Mouse (Mus musculus): ENCODE data around the gene Ube2j1. TPM values are rescaled to one million over a fixed set of nuclear protein-coding genes. Genes with fewer than 3 reads are reported as not detected.
A peak's percentile ranks its signal among the peaks of the same experiment; 100 is the strongest.

The Ube2j1 gene
- 10.1 and 13.3 TPM in 2 replicates for polyA plus RNA-seq (2012; rRNA removed)
- 35.9 and 36.4 TPM in 2 replicates for polyA plus RNA-seq (2014; fragmentation: Nextera tagmentation; extraction: Ambion mirVana)

DNA sequence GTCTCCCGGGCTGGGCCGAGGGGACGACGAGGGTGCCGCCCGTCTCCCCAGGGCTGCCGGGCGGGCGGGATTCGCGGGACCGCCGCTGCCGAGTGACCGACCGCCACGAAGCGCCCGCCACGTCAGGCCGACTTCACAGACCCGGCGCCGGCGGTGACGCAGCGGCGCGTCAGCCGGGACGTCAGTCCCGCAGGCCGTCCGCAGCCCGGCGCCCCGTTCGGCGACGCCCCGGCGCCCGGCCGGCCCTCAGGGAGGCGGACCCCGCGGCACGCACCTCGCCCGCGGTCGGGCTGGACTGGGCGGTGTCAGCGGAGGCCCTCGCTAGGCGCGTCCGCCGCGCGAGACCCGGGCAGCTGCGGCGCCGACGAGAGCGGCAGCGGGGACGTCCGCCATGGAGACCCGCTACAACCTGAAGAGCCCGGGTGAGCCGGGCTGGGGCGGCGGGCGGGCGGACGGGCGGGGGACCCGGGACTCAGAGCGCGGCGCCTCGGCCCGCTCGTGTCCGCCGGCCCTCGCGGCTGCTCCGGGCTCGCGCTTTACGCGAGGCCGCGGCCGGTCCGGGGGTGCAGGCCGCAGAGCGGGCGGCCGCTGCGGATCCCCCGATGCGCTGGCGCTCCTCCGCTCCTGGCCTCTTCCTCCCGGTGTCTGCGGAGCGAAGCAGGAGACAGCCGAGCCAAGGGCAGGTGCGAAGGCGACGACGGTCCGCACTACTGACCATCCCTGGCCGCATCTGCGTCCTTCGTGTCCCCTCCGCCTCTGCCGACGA, at the start of gene Ube2j1:
TSS of gene Ube2j1 (plus strand) at position 222 of the 766 bp plus-strand sequence.
- DNase-seq (ENCODE audit: low read depth in 3 of 3, low spot score in 3 of 3) (peak; percentile 76 to 84 (median 80)), ATAC-seq (ENCODE audit: insufficient read depth) (peak; percentile 99)
- Histone ChIP-seq H3K4me1 (replicated peaks; ENCODE audit: control insufficient read depth in 2 of 2, insufficient read depth in 2 of 2, low read length in 1 of 2) (peaks cover 4 to 8% of the 10 kb centered on the region in 2 experiments), H3K9ac (replicated peaks) (peak within 1 kb of the TSS; percentile 97), H3K27me3 (ENCODE audit: control insufficient read depth, insufficient read depth, low read length) (peaks cover 4% of the 10 kb centered on the region), H3K27ac (peak within 1 kb of the TSS; percentile 82), H3K4me2 (ENCODE audit: low read depth) (peak within 1 kb of the TSS; percentile 96), H3K9me3 (ENCODE audit: control insufficient read depth, low read length) (no peaks in the 10 kb centered on the region), H3K36me3 (replicated peaks; ENCODE audit: control insufficient read depth, insufficient read depth, low read depth) (no peaks in the 10 kb centered on the region), H3K4me3 (ENCODE audit: insufficient read depth in 1 of 2, low read depth in 2 of 2, low read length in 2 of 2) (peak within 1 kb of the TSS; percentile 93)
- TF ChIP-seq EP300 (IDR thresholded peaks at IDR 0.05; ENCODE audit: low read depth): no peak
- no peak for TF ChIP-seq CTCF (IDR thresholded peaks at IDR 0.05; ENCODE audit: low read depth)
- under 1% methylated on average over 110 of the region's 123 CpGs for WGBS (ENCODE audit: insufficient replicate concordance)

- H3K9me3 ChIP-seq (ENCODE audit: control insufficient read depth, low read length): no peaks in the 10 kb centered on the region
- H3K4me1 ChIP-seq (replicated peaks; ENCODE audit: control insufficient read depth in 2 of 2, insufficient read depth in 2 of 2, low read length in 1 of 2): peaks cover 20 to 29% of the 10 kb centered on the region in 2 experiments
- peak overlapping the region; percentile 78 for H3K4me2 ChIP-seq (ENCODE audit: low read depth)
- DNase-seq (ENCODE audit: low read depth in 3 of 3, low spot score in 3 of 3): no peak
- peak overlapping the region; percentile 8 to 23; a peak in 1 of 4 replicates for H3K4me3 ChIP-seq (ENCODE audit: insufficient read depth in 1 of 2, low read depth in 2 of 2, low read length in 2 of 2)
- H3K9ac ChIP-seq (replicated peaks): no peak overlapping the region
- 9% methylated on average over 5 of the region's 5 CpGs for WGBS (ENCODE audit: insufficient replicate concordance)
- ATAC-seq (ENCODE audit: insufficient read depth): peak; percentile 48
- TF ChIP-seq CTCF (IDR thresholded peaks at IDR 0.05; ENCODE audit: low read depth): no peak
- TF ChIP-seq EP300 (IDR thresholded peaks at IDR 0.05; ENCODE audit: low read depth): no peak
- peaks cover 41% of the 10 kb centered on the region for H3K27me3 ChIP-seq (ENCODE audit: control insufficient read depth, insufficient read depth, low read length)
- H3K27ac ChIP-seq: no peak overlapping the region
- no peaks in the 10 kb centered on the region for H3K36me3 ChIP-seq (replicated peaks; ENCODE audit: control insufficient read depth, insufficient read depth, low read depth)
Measured at GRCm38 (mm10) chr4:32981617-32982016, 49.6 kb upstream of the Ube2j1 start.

DNA sequence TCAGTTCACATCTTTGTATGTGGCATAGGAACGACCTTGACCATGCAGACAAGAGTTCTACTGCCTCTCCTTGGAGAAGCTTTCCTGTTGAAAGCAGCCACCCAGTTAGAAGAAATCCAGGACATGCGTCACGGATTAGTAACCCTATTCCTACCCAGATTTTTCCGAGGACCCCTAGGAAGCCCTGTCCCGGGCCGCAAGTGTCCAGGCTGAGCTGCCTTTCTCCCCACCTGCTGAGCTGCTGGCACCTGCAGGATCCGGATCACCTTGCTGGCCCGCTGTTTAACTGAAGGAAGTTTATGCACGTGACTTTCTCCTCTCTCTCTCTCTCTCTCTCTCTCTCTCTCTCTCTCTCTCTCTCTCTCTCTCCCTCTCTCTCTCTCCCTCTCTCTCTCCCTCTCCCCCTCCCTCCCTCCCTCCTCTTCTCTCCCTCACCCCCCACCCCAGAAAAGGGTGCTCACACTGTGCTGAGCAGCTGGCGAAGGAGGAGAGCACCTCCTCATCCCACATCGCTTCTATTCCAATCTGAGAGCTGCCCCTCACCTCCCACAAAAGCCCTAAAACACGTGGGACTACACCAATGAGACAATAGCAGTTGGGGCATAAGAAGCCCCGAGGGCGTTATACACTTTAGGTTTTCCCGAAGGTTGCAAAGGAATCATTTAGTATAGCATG, 49.0 kb upstream of the Ube2j1 start:
- TF ChIP-seq EP300 (IDR thresholded peaks at IDR 0.05; ENCODE audit: low read depth) (no peak), CTCF (IDR thresholded peaks at IDR 0.05; ENCODE audit: low read depth) (no peak)
- Histone ChIP-seq H3K9ac (replicated peaks) (no peak overlapping the region), H3K27ac (no peak overlapping the region), H3K4me1 (replicated peaks; ENCODE audit: control insufficient read depth in 2 of 2, insufficient read depth in 2 of 2, low read length in 1 of 2) (peaks cover 23 to 31% of the 10 kb centered on the region in 2 experiments), H3K9me3 (ENCODE audit: control insufficient read depth, low read length) (no peaks in the 10 kb centered on the region), H3K36me3 (replicated peaks; ENCODE audit: control insufficient read depth, insufficient read depth, low read depth) (no peaks in the 10 kb centered on the region), H3K4me2 (ENCODE audit: low read depth) (peak overlapping the region; percentile 78), H3K4me3 (ENCODE audit: insufficient read depth in 1 of 2, low read depth in 2 of 2, low read length in 2 of 2) (peak overlapping the region in 1 of 2 experiments; percentile 59; a peak in 2 of 4 replicates), H3K27me3 (ENCODE audit: control insufficient read depth, insufficient read depth, low read length) (peaks cover 41% of the 10 kb centered on the region)
- WGBS (ENCODE audit: insufficient replicate concordance): 8% methylated on average over 15 of the region's 15 CpGs
- ATAC-seq (ENCODE audit: insufficient read depth) (no peak), DNase-seq (ENCODE audit: low read depth in 3 of 3, low spot score in 3 of 3) (no peak)

- Histone ChIP-seq H3K4me1 (replicated peaks; ENCODE audit: control insufficient read depth in 2 of 2, insufficient read depth in 2 of 2, low read length in 1 of 2) (peaks cover 28 to 37% of the 10 kb centered on the region in 2 experiments), H3K27ac (no peak within 1 kb of the TSS), H3K4me2 (ENCODE audit: low read depth) (peak within 1 kb of the TSS; percentile 78), H3K27me3 (ENCODE audit: control insufficient read depth, insufficient read depth, low read length) (peaks cover 41% of the 10 kb centered on the region), H3K4me3 (ENCODE audit: insufficient read depth in 1 of 2, low read depth in 2 of 2, low read length in 2 of 2) (peak within 1 kb of the TSS; percentile 59 to 61), H3K9ac (replicated peaks) (peak within 1 kb of the TSS; percentile 53), H3K36me3 (replicated peaks; ENCODE audit: control insufficient read depth, insufficient read depth, low read depth) (no peaks in the 10 kb centered on the region), H3K9me3 (ENCODE audit: control insufficient read depth, low read length) (no peaks in the 10 kb centered on the region)
- DNase-seq (ENCODE audit: low read depth in 3 of 3, low spot score in 3 of 3) (no peak), ATAC-seq (ENCODE audit: insufficient read depth) (no peak)
- 2% methylated on average over 18 of the region's 18 CpGs for WGBS (ENCODE audit: insufficient replicate concordance)
- TF ChIP-seq EP300 (IDR thresholded peaks at IDR 0.05; ENCODE audit: low read depth) (no peak), CTCF (IDR thresholded peaks at IDR 0.05; ENCODE audit: low read depth) (no peak)
Measured at GRCm38 (mm10) chr4:32982716-32983175, 48.5 kb upstream of the Ube2j1 start, which contains the start of gene Rragd. Gene Rragd (plus strand): TSS chr4:32983037.
